Mouse (Mus musculus): ENCODE measurements around the gene Dock8. TPM values are rescaled to one million over a fixed set of nuclear protein-coding genes. Genes with fewer than 3 reads are reported as not detected.

Dock8 gene
- total and polyA plus RNA-seq, 2 experiments, result 8.9 to 9.7 TPM

DNA sequence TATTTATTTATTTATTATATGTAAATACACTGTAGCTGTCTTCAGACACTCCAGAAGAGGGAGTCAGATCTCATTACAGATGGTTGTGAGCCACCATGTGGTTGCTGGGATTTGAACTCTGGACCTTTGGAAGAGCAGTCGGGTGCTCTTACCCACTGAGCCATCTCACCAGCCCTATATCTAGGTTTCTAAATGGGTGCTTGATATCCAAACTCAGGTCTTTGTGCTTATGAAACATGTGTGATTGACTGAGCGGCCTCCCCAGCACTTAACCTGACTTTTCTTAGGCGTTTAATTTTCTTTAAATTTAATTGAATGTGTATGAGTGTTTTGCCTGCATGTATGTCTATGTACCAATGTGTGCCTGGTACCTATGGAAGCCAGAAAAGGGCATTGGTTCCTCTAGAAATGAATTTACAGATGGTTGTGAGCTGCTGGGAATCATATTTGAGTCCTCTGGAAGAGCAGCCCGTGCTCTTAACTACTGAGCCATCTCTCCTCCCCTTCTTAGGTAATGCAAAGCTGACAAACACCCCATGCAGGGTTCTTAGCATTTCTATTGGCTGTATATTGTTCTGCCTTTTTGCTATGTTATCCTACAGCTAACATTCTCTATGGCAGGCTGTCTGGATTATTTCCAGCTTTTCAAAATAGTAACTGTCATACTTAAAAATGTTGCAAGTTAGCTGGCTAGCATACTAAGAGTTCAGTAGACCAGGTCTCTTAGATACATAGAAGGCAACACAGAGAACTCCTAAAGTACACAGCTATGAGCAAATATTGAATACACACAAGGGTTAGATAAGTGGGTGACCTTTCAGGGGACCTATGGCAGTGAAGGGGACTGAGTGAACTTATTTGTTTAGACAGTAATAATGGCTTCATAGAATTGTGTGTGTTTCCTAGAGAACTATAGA lies 231.0 kb downstream of the Dock8 start:
- H3K9ac ChIP-seq (ENCODE audit: low read depth, low read length), result no peak overlapping the region
- peaks cover 2% of the 10 kb centered on the region; the same call in 1 of the 2 replicates for H3K27me3 ChIP-seq (ENCODE audit: control insufficient read depth, insufficient read depth, low read length)
- DNase-seq (ENCODE audit: extremely low read depth, low read depth, low spot score), result peak; percentile 74
- H3K36me3 ChIP-seq (ENCODE audit: control insufficient read depth, insufficient read depth, low read length), result no peaks in the 10 kb centered on the region
- no peak overlapping the region for H3K4me3 ChIP-seq (ENCODE audit: insufficient read depth, low read depth, low read length)
- H3K27ac ChIP-seq (replicated peaks; ENCODE audit: insufficient read depth, low read depth, low read length), result no peak overlapping the region
- no peaks in the 10 kb centered on the region for H3K4me1 ChIP-seq (ENCODE audit: control insufficient read depth, insufficient read depth, low read length)
- WGBS, result 65% methylated on average over 4 of the region's 4 CpGs
- no peak for TF ChIP-seq POLR2A (IDR thresholded peaks at IDR 0.05; ENCODE audit: extremely low read depth, insufficient read depth, low read length)
- no peak for TF ChIP-seq CTCF (IDR thresholded peaks at IDR 0.05; ENCODE audit: low read depth, low read length)
- no peaks in the 10 kb centered on the region for H3K79me2 ChIP-seq (ENCODE audit: control insufficient read depth, insufficient read depth, low read length)

DNA sequence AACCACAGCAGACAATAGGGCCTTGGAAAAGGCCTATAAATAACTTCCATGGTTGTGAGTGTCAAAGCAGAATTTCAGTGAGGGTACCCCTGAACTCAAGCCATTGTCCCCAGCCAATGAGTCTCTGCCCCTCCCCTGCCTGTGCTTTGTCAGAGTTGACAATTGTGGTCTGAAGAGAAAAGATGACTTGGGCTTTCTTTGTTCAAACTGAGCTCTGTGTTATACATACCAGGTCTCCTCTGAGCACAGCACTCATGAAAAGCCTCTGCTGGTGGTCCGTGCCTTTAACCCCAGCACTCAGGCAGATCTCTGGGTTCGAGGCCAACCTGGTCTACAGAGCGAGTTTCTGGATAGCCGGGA lies 231.6 kb downstream of the Dock8 start:
- H3K36me3 ChIP-seq (ENCODE audit: control insufficient read depth, insufficient read depth, low read length), result no peaks in the 10 kb centered on the region
- no peak overlapping the region for H3K9ac ChIP-seq (ENCODE audit: low read depth, low read length)
- H3K79me2 ChIP-seq (ENCODE audit: control insufficient read depth, insufficient read depth, low read length), result no peaks in the 10 kb centered on the region
- WGBS, result 54% methylated on average over 4 of the region's 4 CpGs
- TF ChIP-seq POLR2A (IDR thresholded peaks at IDR 0.05; ENCODE audit: extremely low read depth, insufficient read depth, low read length) (no peak), CTCF (IDR thresholded peaks at IDR 0.05; ENCODE audit: low read depth, low read length) (no peak)
- H3K27me3 ChIP-seq (ENCODE audit: control insufficient read depth, insufficient read depth, low read length), result peaks cover 5% of the 10 kb centered on the region; the same call in 1 of the 2 replicates
- no peak for DNase-seq (ENCODE audit: extremely low read depth, low read depth, low spot score)
- H3K4me1 ChIP-seq (ENCODE audit: control insufficient read depth, insufficient read depth, low read length), result no peaks in the 10 kb centered on the region
- no peak overlapping the region for H3K27ac ChIP-seq (replicated peaks; ENCODE audit: insufficient read depth, low read depth, low read length)
- H3K4me3 ChIP-seq (ENCODE audit: insufficient read depth, low read depth, low read length), result no peak overlapping the region

DNA sequence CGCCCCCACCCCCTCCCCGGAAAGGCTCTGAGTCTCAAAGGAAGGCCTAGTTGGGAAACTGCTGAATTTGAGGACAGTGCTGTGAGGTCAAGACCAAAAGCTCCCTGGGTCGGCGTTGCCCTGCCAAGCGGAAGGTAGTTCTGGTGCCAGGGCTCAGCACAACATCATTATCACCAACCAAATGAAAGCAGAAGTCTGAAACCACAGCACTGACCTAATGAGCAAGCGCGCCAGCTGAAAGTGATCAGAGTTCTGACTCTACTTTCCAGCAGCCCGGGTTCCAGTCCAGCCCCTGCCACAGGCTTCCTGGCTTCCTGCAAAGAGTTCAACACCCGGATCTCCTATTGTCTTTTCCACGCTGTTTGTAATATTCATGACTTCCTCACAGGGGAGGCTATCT lies 232.7 kb downstream of the Dock8 start:
- Histone ChIP-seq H3K4me1 (ENCODE audit: control insufficient read depth, insufficient read depth, low read length) (peaks cover 2% of the 10 kb centered on the region; the same call in 1 of the 2 replicates), H3K4me3 (ENCODE audit: insufficient read depth, low read depth, low read length) (no peak overlapping the region), H3K27ac (replicated peaks; ENCODE audit: insufficient read depth, low read depth, low read length) (no peak overlapping the region), H3K27me3 (ENCODE audit: control insufficient read depth, insufficient read depth, low read length) (peaks cover 5% of the 10 kb centered on the region; the same call in 1 of the 2 replicates), H3K79me2 (ENCODE audit: control insufficient read depth, insufficient read depth, low read length) (no peaks in the 10 kb centered on the region), H3K36me3 (ENCODE audit: control insufficient read depth, insufficient read depth, low read length) (no peaks in the 10 kb centered on the region), H3K9ac (ENCODE audit: low read depth, low read length) (no peak overlapping the region)
- WGBS, result 62% methylated on average over 10 of the region's 10 CpGs
- no peak for DNase-seq (ENCODE audit: extremely low read depth, low read depth, low spot score)
- TF ChIP-seq CTCF (IDR thresholded peaks at IDR 0.05; ENCODE audit: low read depth, low read length) (no peak), POLR2A (IDR thresholded peaks at IDR 0.05; ENCODE audit: extremely low read depth, insufficient read depth, low read length) (no peak)

- no peaks in the 10 kb centered on the region for H3K79me2 ChIP-seq (ENCODE audit: control insufficient read depth, insufficient read depth, low read length)
- H3K4me1 ChIP-seq (ENCODE audit: control insufficient read depth, insufficient read depth, low read length), result peaks cover 2% of the 10 kb centered on the region; the same call in 1 of the 2 replicates
- WGBS, result under 1% methylated on average over 76 of the region's 76 CpGs
- H3K36me3 ChIP-seq (ENCODE audit: control insufficient read depth, insufficient read depth, low read length), result no peaks in the 10 kb centered on the region
- peaks cover 5% of the 10 kb centered on the region; the same call in 1 of the 2 replicates for H3K27me3 ChIP-seq (ENCODE audit: control insufficient read depth, insufficient read depth, low read length)
- DNase-seq (ENCODE audit: extremely low read depth, low read depth, low spot score), result peak; percentile 63
- peak within 1 kb of the TSS; percentile 88 for H3K4me3 ChIP-seq (ENCODE audit: insufficient read depth, low read depth, low read length)
- no peak within 1 kb of the TSS for H3K27ac ChIP-seq (replicated peaks; ENCODE audit: insufficient read depth, low read depth, low read length)
- peak within 1 kb of the TSS; percentile 70 for H3K9ac ChIP-seq (ENCODE audit: low read depth, low read length)
- 0 out of 2 replicates have a peak, but pooled peaks have one; percentile 23 for TF ChIP-seq POLR2A (IDR thresholded peaks at IDR 0.05; ENCODE audit: extremely low read depth, insufficient read depth, low read length)
- peak; percentile 23; the same call in 1 of the 2 replicates for TF ChIP-seq CTCF (IDR thresholded peaks at IDR 0.05; ENCODE audit: low read depth, low read length)
These were observed 237.5 kb downstream of the Dock8 start, which contains the start of gene Kank1 for GRCm38 (mm10) chr19:25236596-25237491. Kank1 (plus strand) TSS chr19:25236975.

- peaks cover 2% of the 10 kb centered on the region; the same call in 1 of the 2 replicates for H3K4me1 ChIP-seq (ENCODE audit: control insufficient read depth, insufficient read depth, low read length)
- no peaks in the 10 kb centered on the region for H3K79me2 ChIP-seq (ENCODE audit: control insufficient read depth, insufficient read depth, low read length)
- DNase-seq (ENCODE audit: extremely low read depth, low read depth, low spot score), result peak; percentile 16
- WGBS, result 1% methylated on average over 35 of the region's 35 CpGs
- H3K36me3 ChIP-seq (ENCODE audit: control insufficient read depth, insufficient read depth, low read length), result no peaks in the 10 kb centered on the region
- peaks cover 5% of the 10 kb centered on the region; the same call in 1 of the 2 replicates for H3K27me3 ChIP-seq (ENCODE audit: control insufficient read depth, insufficient read depth, low read length)
- TF ChIP-seq POLR2A (IDR thresholded peaks at IDR 0.05; ENCODE audit: extremely low read depth, insufficient read depth, low read length) (no peak), CTCF (IDR thresholded peaks at IDR 0.05; ENCODE audit: low read depth, low read length) (peak; percentile 31; the same call in 1 of the 2 replicates)
- peak overlapping the region; percentile 88 for H3K4me3 ChIP-seq (ENCODE audit: insufficient read depth, low read depth, low read length)
- H3K9ac ChIP-seq (ENCODE audit: low read depth, low read length), result peak overlapping the region; percentile 70; the same call in 1 of the 2 replicates
- no peak overlapping the region for H3K27ac ChIP-seq (replicated peaks; ENCODE audit: insufficient read depth, low read depth, low read length)
These were observed 238.2 kb downstream of the Dock8 start for GRCm38 (mm10) chr19:25237492-25238040.

Measured in liver, adult 2 months (tissue).